Mouse (Mus musculus) urinary bladder, postnatal 36 days (tissue): ENCODE measurements around the gene Rnf32.

Experiments
- DNase-seq, 2 experiments: peaks; one replicate each; pipeline ENCODE4 v3.0.0; 2022; ENCODE audit warnings: low spot score in 2 of 2, mixed read lengths in 1 of 2

Rnf32 gene

DNA sequence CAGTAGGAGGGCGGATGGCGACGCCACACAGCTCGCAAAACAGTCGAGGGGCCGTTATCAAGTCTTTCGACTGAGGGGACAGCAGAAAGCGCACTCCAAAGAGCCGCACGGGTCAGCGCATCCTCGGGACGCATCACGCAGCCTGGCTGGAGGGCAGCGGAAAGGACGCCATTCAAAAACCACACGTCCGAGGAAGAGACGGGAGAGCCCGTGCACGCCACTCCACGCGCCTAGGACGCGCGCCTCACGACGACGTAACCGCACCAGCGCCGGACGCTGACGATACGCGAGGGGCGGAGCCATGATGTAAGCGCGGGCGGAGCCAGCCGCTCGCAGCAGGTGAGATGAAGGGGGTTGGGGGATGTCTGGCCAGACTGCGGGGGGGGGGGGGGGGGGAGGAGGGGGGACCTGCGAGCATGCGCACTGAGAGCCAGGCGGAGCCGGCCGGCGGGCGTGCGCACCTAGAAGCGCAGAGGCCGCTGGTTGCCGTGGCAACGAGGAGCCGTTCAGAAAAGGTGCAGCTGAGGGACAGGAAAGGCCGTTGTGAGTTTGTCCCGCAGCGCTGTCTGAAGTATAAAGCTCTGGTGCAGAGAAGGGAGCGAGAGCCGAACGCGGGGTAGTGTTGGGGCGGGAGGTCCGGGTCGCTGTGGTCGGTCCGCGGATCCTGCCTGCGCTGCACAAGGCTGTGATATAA lies at the start of gene Rnf32:
Rnf32 (plus strand) TSS at position 423 of the 694 bp plus-strand sequence.
- DNase-seq: peak; percentile 65 to 81

DNA sequence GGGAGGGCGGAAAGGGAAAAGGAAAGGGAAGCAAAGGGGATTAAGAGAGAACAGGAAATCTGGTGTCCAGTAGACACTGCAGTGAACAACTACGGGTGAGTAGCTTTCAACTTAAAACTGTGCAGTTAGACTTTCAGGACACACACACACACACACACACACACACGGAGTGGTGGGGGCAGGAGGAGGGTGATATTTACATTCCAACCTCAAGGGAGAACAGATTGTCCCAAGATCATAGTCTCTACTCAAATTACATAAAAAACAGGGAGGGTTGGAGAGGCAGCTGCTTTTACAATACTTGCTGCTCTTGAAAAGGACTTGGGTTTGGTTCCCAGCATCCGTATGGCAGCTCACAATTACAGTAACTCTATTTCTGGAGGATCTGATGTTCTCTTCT lies 45.6 kb upstream of the Rnf32 start:
- DNase-seq: no peak

DNA sequence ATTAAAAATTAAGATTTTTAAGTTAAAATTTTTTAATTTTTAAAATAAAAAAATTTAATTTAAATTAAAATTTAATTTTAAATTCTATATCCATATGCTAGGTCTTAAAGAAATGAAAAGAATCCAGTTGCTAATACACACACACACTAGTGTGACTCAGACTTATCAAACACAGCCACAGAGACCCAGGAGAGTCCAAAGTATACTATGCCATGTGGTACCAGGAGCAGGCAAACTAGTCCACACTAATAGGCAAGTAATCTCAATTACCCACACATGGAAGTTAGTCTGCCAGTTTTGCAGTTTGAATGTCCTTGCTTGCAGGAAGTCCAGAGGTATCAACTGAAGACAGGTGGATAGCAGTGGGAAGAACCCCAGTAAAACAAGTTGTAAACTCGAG lies 35.9 kb upstream of the Rnf32 start:
- no peak for DNase-seq

DNA sequence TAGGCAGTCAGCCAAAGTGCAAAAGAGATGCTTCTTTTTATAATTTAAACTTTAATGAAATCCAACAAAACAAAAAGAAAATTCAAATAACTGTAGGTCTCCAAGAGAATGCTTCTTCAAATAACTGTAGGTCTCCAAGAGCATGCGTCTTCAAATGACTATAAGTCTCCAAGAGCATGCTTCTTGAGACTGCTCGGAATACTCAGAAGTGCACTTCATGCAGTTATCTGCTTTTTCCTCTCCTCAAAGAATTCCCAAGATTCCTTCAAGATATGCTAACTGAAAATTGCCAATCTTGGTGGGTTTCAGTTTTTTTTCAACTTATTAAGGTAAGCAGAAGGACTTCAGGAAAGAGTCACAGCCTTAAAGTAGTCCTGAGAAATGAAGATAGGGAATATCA lies 28.8 kb upstream of the Rnf32 start:
- DNase-seq: no peak

DNA sequence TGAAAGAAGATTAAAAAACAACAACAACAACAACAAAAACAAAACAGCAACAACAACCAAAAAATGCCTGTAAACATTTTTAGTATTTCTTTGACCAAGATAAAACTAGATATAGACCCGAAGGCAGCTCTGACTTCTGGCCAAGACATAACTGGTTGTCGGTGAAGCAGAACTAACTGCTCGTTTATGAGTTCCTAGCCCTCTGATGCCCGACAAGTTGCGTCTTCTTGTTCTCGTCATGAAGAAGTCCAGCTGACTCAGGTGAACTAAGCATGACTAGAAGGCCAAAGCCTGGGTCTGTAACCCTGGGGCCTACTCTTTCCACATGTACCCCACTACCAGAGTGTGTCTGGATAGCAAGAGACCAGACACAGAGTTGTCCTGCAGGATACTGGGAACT lies 25.6 kb upstream of the Rnf32 start:
- no peak for DNase-seq

DNA sequence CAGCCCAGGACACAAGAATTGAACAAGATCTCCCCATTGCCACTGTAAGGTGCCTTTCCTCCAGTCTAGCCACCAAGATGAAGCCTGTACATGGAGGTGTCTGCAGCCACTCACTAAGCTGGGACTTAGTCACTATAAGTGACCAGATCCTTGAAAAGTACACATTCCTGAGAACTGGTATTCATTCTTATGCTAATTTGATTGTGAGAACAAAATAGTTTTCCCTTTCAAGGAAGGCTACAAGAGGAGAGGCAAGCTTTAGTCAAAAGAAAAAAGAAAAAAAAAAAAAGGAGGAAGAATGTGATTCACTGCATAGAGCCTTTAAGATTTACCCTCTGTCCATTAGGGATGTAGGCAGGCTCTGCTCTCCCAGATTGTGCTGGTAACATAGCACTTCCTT lies 24.6 kb upstream of the Rnf32 start:
- no peak for DNase-seq

DNA sequence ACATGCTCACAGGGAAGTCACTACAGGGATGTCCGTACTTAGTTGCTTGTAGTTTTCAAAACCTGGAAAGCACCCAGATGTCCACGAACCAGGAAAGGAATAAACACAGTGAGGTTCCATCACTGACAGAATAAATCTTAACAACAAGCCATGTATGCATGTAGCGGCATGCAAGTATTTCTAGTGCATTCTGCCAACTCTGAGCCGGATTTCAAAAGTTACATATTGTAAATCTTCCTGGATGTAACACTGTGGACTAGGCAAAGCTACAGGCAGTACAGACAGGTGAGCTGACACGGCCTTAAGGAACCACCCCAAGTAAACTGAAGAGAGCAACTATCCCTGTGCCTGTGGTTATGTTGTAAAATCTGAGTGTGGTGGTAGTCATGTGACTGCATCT lies 9.0 kb upstream of the Rnf32 start:
- peak in 1 of 2 experiments; percentile 9 for DNase-seq

DNA sequence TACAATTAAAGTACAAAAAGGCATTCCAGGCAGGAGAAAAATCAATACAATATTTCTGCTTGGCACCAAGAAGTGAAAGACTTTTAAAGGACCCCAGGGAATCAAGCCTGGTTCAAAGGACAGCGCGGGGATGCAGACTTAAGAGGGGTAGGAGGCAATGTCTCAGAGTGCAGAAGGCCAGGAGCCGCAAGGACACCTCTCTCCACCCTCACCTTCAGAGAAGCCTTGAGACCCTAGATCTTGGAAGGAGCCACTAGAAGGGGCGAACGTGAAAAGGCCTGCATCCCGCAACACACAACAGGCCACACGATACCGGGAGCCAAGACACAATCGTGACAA lies 592 bp upstream of the Rnf32 start:
- DNase-seq: no peak

DNA sequence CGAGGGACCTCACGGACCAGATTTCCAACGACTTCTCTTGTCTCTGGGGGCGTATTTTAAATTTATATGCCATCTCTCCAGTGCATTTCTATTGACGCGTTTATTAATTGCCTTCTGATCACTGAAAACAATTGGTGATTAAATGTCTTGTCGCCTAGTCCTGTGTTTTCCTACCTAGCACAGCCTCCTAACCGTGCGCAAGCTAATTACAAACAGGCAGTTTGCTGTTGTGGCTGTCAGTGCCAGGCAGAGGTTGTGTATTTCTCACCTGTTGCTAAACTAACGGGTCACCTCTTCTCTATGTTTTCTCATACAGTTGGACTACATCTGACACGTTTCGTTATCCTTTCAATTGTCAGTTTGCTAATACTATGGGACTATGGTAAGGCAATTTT lies 469 bp downstream of the Rnf32 start:
- no peak for DNase-seq

DNA sequence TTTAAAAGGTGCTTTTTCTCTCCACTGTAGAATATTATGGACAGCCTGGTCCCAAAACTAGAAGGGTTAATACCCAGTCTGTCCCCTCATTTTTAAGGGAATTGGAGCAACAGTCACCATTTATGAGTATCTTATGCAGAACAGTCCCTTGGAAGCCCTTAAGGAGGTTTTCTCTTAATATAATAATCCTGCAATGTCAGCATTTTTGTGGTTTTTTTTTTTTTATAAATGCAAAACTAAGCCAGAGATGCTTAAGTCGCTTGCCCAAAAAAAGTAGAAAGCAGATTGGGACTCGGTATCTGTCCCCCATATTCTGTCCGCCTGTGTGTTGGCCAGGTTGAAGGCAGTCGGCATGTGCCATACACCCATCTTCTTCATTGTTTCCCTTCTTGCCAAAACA lies 1.4 kb downstream of the Rnf32 start:
- DNase-seq: no peak

DNA sequence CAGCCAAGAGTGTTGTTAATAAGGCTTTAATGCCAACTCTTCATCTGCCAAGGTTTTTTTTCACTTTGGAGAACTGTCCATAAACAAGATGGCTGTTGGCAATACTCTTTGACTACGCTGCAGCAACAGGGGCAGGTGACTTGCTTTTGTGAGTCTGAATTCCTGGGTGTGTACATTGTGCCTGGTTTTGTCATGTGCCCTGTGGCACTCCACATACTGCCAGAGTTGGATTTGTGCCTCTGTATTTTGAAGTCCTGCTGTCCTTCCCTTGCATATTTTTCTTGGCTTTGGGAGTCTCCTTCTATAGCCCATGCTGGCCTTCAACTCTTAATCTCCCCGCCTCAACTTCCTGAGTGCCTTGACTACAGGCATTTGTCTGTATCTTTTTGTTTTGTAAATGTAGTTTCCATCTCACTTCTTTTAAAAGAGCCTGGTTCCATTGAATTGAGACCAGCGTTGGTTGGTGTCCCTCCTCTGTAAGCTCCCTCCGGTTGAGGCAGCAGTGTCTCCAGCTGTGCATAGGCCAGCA lies 3.2 kb downstream of the Rnf32 start:
- DNase-seq: no peak

DNA sequence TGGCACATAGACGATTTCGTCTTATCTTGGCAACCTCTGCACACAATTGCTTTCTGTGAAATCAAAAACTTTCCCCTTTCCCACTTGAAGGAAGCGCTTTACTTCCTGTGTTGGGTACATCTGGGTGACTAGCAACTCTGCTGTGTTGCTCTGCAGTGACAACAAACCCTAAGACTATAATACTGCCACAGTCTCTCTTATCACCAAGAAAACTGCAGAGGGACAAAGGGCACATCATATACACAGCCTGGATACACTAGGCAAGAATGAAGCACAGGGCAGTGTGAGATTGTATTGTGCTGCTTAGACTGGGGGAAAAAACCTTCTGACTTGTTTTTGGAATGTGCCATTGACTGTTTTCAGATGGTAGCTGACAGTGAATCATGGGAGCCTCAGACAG lies 4.1 kb downstream of the Rnf32 start:
- no peak for DNase-seq

DNA sequence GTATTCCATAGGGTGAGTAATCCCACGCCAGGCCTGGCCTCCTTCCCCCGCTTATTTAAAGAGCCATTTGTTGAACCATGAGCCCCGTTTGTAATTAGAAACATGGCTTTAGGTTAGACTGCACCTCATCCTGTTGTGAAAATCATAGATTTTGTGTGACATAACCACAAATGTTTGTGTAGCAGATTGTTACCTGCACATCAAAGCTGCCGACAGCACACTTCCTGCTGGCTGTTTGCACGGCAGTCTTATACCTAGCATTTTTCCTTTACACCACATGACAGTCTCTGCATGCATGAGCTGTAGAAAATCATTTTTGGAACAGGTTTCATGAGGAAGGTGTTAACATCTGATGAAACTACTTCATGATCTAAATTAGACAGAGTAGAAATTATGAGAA lies 9.9 kb downstream of the Rnf32 start:
- DNase-seq: no peak

DNA sequence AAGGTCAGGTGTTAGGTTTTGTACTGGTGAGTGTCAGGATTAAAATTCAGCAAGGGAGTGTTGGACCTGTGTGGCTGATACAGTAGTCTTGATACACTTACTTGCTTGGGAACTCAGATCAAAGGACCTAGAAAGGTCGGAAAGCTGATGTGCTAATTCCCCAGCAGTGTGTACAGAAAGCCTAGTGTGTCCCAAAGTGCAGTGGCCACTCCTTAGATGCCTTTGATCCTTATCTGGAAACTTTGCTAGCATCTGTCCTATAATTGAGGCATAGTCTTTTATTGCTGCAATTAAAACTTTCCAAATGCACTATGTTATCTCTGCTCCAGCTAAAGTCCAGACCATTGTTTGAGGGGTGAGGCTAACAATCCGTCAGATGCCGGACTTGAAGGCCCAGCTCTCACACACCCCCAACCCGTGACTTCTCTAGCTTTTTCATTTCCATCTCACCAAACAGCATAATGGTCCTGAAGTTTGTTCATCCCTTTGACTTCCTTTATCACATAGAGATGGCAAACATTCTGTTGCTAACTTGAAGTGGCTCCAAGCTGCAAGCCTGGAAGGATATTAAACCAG lies 16.3 kb downstream of the Rnf32 start:
- no peak for DNase-seq

DNA sequence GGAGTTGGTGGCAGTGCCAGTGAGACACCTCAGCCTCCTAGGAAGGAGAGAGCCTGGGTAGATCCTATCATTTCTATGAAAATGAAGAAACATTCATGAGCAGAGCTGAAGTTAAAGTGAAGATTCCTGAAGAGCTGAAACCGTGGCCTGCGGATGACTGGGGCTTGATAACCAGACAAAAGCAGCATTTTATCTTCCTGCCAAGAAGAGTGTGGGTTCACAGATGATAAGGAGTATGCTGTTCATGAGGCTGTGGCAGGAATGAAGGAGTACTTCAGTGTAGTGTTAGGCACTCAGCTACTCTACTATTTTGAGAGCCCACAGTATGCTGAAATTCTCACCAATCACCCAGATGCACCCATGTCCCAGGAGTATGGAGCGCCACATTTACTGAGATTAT lies 22.2 kb downstream of the Rnf32 start:
- no peak for DNase-seq

DNA sequence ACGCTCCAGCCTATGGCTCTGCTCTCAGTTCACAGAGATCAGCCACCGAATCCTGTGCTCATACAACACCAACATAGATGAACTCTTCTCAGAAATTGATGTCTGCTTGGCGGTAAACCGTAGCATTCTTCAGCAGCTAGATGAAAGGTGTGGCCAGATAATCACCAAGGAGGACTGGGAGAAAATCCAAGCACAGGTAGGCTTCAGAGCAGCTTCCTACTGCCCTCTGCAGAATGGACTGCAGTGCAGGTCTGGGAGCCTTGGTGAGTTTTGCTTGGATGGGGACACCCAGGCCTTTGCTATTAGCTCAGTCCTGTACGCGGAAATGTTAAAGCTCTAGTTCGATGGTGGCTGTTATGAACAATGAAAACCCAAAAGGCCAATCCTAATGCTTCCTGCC lies 28.3 kb downstream of the Rnf32 start:
- no peak for DNase-seq

DNA sequence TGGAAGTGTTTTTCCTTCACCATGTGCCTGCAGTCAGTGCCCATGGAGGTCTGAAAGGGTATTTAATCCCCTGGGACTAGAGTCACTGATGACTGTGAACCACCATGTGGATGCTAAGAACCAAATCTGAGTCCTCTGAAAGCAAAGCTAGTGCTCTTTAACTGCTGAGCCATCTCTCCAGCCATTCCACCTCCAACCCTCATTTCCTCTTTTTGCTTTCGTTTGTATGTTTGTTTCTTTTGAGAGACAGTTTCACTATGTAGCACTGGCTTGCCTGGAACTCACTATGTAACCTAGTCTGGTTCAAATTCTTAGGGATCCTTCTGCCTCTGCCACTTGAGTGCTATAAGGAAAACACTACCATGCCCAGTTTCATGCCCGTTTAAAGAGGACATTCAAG lies 34.7 kb downstream of the Rnf32 start:
- DNase-seq: no peak

DNA sequence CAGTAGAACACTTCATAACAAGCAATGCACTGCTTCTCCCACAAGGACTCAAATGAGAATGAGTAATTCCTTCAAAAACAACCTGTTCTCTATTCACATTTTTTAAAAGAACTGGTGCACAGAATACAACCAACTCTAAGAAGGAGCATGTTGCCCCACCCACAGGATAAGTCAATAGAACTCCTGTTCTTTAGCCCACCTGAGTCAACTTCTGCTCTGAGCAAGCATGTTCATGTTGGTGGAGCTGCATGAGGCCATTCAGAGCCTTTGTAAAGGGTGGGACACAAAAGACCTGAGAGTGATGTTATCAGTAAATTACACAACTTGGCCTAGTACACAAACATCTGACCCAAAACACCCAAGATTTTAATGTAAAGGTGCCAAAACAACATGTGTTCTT lies 42.6 kb downstream of the Rnf32 start:
- no peak for DNase-seq

DNA sequence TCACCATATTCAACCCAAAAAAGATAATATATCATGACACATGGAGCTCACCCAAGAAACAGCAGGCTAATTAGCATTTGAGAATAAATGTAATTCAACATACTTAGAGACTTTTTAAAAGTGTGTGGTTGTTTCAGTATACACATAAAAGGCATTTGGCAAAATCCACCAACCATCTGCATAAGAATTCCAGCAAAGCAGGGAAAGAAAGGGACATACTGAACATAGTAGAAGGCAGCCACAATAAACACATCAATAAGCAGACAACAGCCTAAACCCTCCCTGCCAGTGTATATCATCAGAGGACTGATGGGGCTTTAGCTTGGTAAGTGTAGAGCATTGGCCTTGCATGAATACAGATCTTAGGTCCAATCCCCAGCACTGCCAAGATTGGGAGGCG lies 49.0 kb downstream of the Rnf32 start:
- DNase-seq: no peak

DNA sequence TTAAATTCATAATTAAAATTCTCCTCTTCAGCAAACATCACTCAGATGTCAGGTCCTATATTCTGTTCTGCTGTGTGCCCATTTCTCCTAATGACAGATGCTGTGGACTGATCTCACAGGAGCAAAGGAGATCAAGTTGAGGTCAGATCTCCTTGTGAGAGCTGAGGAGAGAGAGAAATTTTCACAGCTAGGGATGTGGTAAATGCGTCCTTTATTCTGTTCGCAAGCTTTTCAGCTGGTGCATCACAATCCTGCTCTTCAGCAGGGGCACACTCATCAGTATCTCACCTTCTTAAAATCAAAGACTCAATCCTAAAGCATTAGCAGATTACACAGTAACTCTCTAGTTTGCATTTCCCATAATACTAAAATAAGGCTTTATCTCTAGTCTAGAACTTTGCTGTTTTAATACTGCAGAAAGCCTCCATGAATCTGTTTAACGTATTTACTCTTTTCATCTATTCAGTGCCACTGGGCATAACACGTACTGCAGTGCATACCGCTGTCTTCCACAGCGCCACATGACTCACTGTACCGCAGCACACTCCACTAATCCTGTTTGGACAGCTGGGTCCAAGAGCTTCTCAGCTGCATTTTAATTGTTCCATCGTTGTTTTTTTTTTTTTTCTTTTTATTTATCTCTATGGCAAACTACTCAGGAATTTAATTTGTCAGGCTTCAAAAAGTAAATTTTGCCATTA lies 55.2 kb downstream of the Rnf32 start:
- no peak for DNase-seq

DNA sequence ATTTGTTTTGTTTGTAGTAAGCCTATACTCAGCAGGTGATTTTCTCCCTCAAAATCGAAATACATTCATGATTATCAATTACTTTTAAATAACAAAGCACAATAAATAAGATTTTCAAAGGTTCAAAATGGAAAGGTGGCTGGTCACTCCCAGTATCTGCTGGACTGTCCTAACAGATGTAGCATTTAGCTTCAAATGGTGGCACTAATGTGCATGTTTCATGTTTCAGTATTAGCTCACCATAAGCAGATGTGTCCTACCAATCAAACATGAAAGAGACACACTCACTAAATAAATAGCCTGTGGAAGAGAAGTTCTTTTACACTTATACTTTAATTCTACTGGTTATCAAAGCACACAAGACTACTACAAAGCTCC lies 55.7 kb downstream of the Rnf32 start:
- DNase-seq: no peak

DNA sequence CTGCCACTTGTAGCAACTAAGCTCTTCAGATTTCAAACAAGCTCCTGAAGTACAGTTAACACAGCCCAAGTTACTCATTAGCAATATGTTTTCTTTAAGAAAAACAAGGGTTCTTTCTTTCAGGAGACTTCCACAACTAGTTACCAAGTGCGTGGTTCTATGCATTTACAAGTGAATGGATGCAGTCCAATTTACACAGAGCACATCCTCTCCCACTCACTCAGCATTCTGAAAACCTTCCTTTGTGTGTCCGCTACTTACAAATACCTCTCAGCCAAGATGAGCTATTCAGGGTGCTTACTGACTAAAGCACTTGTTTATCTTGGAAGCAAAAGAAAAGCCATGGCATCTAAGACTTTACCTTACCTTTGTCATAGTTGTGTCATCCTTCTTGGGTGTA lies 58.1 kb downstream of the Rnf32 start:
- no peak for DNase-seq

DNA sequence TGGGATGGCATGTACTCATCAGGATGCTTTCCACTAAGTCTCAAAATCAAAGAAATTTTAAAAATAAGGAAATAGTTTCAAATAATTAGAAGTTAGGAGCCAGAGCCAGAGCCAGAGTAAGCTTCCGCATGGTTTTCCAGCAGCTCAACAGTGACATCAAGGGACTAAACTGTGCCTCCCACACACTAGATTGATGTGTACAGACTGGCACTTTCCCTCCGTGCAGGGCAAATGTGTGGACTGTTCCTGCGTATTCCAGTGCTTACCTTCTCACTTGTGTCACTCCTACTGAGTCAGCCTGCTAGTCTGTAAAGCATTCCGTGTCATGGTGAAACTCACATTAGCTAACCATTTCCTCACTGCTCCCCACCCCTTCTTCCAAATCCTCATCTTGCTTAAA lies 75.1 kb downstream of the Rnf32 start:
- DNase-seq: no peak
